Mouse (Mus musculus) monocyte, adult 2 months (primary cell): ENCODE data around the gene Hnrnpl.

Experiments
- DNase-seq, 2 experiments: peaks; one replicate each; pipeline ENCODE4 v3.0.0; 2022; ENCODE audit warnings: low spot score in 2 of 2, low read depth in 1 of 2

The Hnrnpl gene

GRCm38 (mm10) chr7:28789235-28789634 lies 19.1 kb upstream of the Hnrnpl start:
- DNase-seq: no peak

- no peak for DNase-seq
Measured at GRCm38 (mm10) chr7:28790066-28790806, 18.1 kb upstream of the Hnrnpl start.

- DNase-seq: no peak
Measured at GRCm38 (mm10) chr7:28791706-28792105, 16.6 kb upstream of the Hnrnpl start.

- DNase-seq: no peak
Measured at GRCm38 (mm10) chr7:28792391-28793185, 15.8 kb upstream of the Hnrnpl start.

- no peak for DNase-seq
Measured at GRCm38 (mm10) chr7:28793834-28794233, 14.5 kb upstream of the Hnrnpl start.

- DNase-seq: no peak
Measured at GRCm38 (mm10) chr7:28794496-28794895, 13.8 kb upstream of the Hnrnpl start.

- no peak for DNase-seq
Measured at GRCm38 (mm10) chr7:28795832-28796231, 12.5 kb upstream of the Hnrnpl start.

- DNase-seq: peak; percentile 42 to 73
Measured at GRCm38 (mm10) chr7:28796562-28796975, 11.8 kb upstream of the Hnrnpl start.

GRCm38 (mm10) chr7:28799994-28800393 lies 8.3 kb upstream of the Hnrnpl start:
- DNase-seq: no peak

GRCm38 (mm10) chr7:28801451-28801850 lies 6.9 kb upstream of the Hnrnpl start:
- DNase-seq: no peak

- DNase-seq: no peak
Measured at GRCm38 (mm10) chr7:28801901-28802670, 6.3 kb upstream of the Hnrnpl start.

- DNase-seq: no peak
Measured at GRCm38 (mm10) chr7:28802846-28803588, 5.3 kb upstream of the Hnrnpl start.

GRCm38 (mm10) chr7:28803756-28804155 lies 4.6 kb upstream of the Hnrnpl start:
- DNase-seq: no peak

- DNase-seq: no peak
Measured at GRCm38 (mm10) chr7:28806869-28807268, 1.5 kb upstream of the Hnrnpl start.

- no peak for DNase-seq
Measured at GRCm38 (mm10) chr7:28807641-28808220, 610 bp upstream of the Hnrnpl start.

GRCm38 (mm10) chr7:28808957-28809393 lies 634 bp downstream of the Hnrnpl start:
- DNase-seq: peak; percentile 78 to 89

- DNase-seq: peak in 1 of 2 experiments; percentile 57
Measured at GRCm38 (mm10) chr7:28809401-28810089, 1.2 kb downstream of the Hnrnpl start.

- peak; percentile 99 to 100 for DNase-seq
Measured at GRCm38 (mm10) chr7:28810107-28811066, 2.0 kb downstream of the Hnrnpl start.

GRCm38 (mm10) chr7:28811228-28811627 lies 2.9 kb downstream of the Hnrnpl start:
- peak; percentile 52 to 75 for DNase-seq
